Mouse (Mus musculus) liver, embryonic 13.5 days (tissue): Measurements from ENCODE around the gene Dars. TPM values are rescaled to one million over a fixed set of nuclear protein-coding genes. Genes with fewer than 3 reads are reported as not detected.

Source experiments
- ATAC-seq: fragments of 200-750 bp; cut with Nextera tagmentation; 2 replicates; pipeline ENCODE4 v1.8.0; 2017; ENCODE audit warnings: low read depth, mild to moderate bottlenecking, moderate number of reproducible peaks, moderate library complexity
- DNase-seq: peaks from one replicate; pipeline ENCODE4 v3.0.0; 2022
- H3K27ac ChIP-seq: fragments of 300-500 bp; sonication (generic); 2 replicates; pipeline ENCODE4 v1.5.1; 2015; ENCODE audit warnings: moderate library complexity, mild to moderate bottlenecking, inconsistent platforms
- H3K27me3 ChIP-seq: fragments of 300-500 bp; sonication (generic); 2 replicates; pipeline ENCODE4 v1.6.1; 2015; ENCODE audit warnings: mild to moderate bottlenecking, inconsistent platforms
- H3K36me3 ChIP-seq: fragments of 300-500 bp; sonication (generic); 2 replicates; pipeline ENCODE4 v1.6.1; 2015; ENCODE audit warnings: mild to moderate bottlenecking, inconsistent platforms
- H3K4me1 ChIP-seq: fragments of 300-500 bp; sonication (generic); replicated peaks from 2 replicates; pipeline ENCODE4 v1.6.1; 2015; ENCODE audit warnings: inconsistent platforms
- H3K4me2 ChIP-seq: fragments of 300-500 bp; sonication (generic); 2 replicates; pipeline ENCODE4 v1.6.1; 2015; ENCODE audit warnings: inconsistent platforms, mild to moderate bottlenecking, moderate library complexity
- H3K4me3 ChIP-seq: fragments of 300-500 bp; sonication (generic); replicated peaks from 2 replicates; pipeline ENCODE4 v1.5.1; 2015; ENCODE audit warnings: mild to moderate bottlenecking, inconsistent platforms
- H3K9ac ChIP-seq: fragments of 300-500 bp; sonication (generic); 2 replicates; pipeline ENCODE4 v1.6.1; 2015; ENCODE audit warnings: mild to moderate bottlenecking, inconsistent platforms
- H3K9me3 ChIP-seq: fragments of 300-500 bp; sonication (generic); replicated peaks from 2 replicates; pipeline ENCODE4 v1.6.1; 2016; ENCODE audit warnings: inconsistent platforms
- WGBS: fragments of 180-500 bp; shearing (Covaris S2); methylation state at CpG from one replicate; pipeline ENCODE4 v1.1.7; 2015; ENCODE audit not compliant: insufficient replicate concordance; 5-methylcytosine and 5-hydroxymethylcytosine counted together
- polyA plus RNA-seq: library from polyadenylated mRNA; unstranded; fragments of >200 nt; fragmentation: Nextera tagmentation; extraction: Ambion mirVana; gene quantifications from 2 replicates; pipeline ENCODE4 v1.2.1, GENCODE M21; 2015

Gene Dars
- polyA plus RNA-seq, 1 experiment from 2014 or later: 130 TPM

GRCm38 (mm10) chr1:128372143-128372860 is 44.9 kb downstream of the Dars start:
- Histone ChIP-seq H3K4me3 (no peak overlapping the region), H3K27me3 (no peaks in the 10 kb centered on the region), H3K9me3 (no peaks in the 10 kb centered on the region), H3K27ac (no peak overlapping the region), H3K9ac (no peak overlapping the region), H3K4me2 (no peak overlapping the region), H3K36me3 (peaks cover 52% of the 10 kb centered on the region), H3K4me1 (no peaks in the 10 kb centered on the region)
- no peak for ATAC-seq
- DNase-seq: no peak
- 83% methylated on average over 7 of the region's 7 CpGs for WGBS

GRCm38 (mm10) chr1:128368732-128369441 is 48.3 kb downstream of the Dars start:
- Histone ChIP-seq H3K36me3 (peaks cover 54% of the 10 kb centered on the region), H3K4me2 (no peak overlapping the region), H3K4me1 (no peaks in the 10 kb centered on the region), H3K27ac (no peak overlapping the region), H3K27me3 (no peaks in the 10 kb centered on the region), H3K9me3 (no peaks in the 10 kb centered on the region), H3K9ac (no peak overlapping the region), H3K4me3 (no peak overlapping the region)
- WGBS: 76% methylated on average over 5 of the region's 5 CpGs
- ATAC-seq: no peak
- DNase-seq: no peak

DNA sequence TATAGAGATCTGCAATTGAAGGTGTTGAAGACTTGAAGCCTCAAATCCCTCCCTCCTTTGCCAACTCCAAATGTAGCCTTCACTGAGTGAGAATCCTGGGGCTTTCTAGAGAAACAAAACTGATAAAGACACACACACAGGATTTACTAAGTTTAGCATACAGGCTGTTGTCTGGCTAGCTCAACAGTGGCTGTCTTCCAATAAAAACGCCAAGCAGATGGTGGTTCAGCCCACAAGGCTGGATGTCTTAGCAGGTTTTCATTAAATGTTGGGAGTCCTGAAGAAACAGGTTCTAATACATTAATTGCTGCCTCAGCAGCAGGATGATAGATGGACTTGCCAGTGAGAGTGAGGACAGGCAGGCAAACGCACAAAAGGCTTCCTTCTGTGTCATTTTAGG is 56.6 kb downstream of the Dars start:
- no peak for ATAC-seq
- peak overlapping the region; percentile 4; the same call in 1 of the 2 replicates for H3K9ac ChIP-seq
- no peak overlapping the region for H3K4me3 ChIP-seq
- peak overlapping the region; percentile 82; the same call in 1 of the 2 replicates for H3K4me2 ChIP-seq
- 59% methylated on average over 2 of the region's 2 CpGs for WGBS
- H3K36me3 ChIP-seq: peaks cover 50% of the 10 kb centered on the region
- no peaks in the 10 kb centered on the region for H3K9me3 ChIP-seq
- H3K27ac ChIP-seq: peak overlapping the region; percentile 87
- H3K27me3 ChIP-seq: no peaks in the 10 kb centered on the region
- peaks cover 40% of the 10 kb centered on the region for H3K4me1 ChIP-seq
- no peak for DNase-seq

GRCm38 (mm10) chr1:128359554-128360376 is 57.4 kb downstream of the Dars start, which contains the start of gene Mcm6:
Mcm6 (minus strand) TSS chr1:128359664.
- WGBS: 2% methylated on average over 38 of the region's 38 CpGs
- Histone ChIP-seq H3K4me1 (peaks cover 44% of the 10 kb centered on the region), H3K27ac (peak within 1 kb of the TSS; percentile 87), H3K27me3 (no peaks in the 10 kb centered on the region), H3K9me3 (no peaks in the 10 kb centered on the region), H3K9ac (peak within 1 kb of the TSS; percentile 93), H3K4me2 (peak within 1 kb of the TSS; percentile 82), H3K36me3 (peaks cover 51% of the 10 kb centered on the region), H3K4me3 (peak within 1 kb of the TSS; percentile 96)
- DNase-seq (peak; percentile 91), ATAC-seq (peak; percentile 96)

DNA sequence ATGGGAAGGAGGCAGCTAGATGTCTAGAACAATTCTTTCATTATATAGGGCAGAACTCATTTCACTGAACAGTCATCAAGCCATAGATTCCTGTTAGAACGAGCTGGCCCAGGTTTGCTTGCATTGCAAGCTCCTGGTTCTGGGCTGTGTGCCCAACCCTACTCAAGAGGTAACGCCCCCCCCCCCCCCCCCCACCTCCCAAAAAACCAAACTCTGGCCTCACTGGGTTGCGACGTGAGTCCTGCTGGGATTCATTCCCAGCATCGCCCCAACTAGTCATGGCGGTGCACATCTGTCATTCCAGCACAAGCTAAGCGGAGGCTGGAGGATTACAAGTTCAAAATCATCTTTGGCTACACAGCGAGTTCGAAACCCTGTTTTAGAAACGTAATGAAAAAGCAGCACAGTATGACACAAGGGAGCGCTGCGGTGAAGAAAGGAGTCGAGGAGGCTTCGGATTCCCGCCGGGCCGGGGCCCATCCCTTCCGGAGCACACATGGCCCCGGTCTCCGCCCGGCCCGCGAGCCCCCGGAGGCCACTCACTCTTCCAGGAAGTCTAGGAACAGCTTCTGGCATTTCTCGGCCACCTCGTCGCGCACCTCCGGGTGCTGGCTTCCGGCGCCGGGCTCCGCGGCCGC is 58.1 kb downstream of the Dars start:
- Histone ChIP-seq H3K9ac (peak overlapping the region; percentile 93), H3K4me3 (peak overlapping the region; percentile 96), H3K4me2 (peak overlapping the region; percentile 82), H3K36me3 (peaks cover 52% of the 10 kb centered on the region), H3K27me3 (no peaks in the 10 kb centered on the region), H3K27ac (peak overlapping the region; percentile 87), H3K9me3 (no peaks in the 10 kb centered on the region), H3K4me1 (peaks cover 44% of the 10 kb centered on the region)
- ATAC-seq (peak; percentile 74), DNase-seq (no peak)
- WGBS: under 1% methylated on average over 35 of the region's 35 CpGs

- Histone ChIP-seq H3K4me1 (peaks cover 48% of the 10 kb centered on the region), H3K36me3 (peaks cover 56% of the 10 kb centered on the region)
- ATAC-seq: no peak
These were observed 58.9 kb downstream of the Dars start for GRCm38 (mm10) chr1:128358276-128358675.

DNA sequence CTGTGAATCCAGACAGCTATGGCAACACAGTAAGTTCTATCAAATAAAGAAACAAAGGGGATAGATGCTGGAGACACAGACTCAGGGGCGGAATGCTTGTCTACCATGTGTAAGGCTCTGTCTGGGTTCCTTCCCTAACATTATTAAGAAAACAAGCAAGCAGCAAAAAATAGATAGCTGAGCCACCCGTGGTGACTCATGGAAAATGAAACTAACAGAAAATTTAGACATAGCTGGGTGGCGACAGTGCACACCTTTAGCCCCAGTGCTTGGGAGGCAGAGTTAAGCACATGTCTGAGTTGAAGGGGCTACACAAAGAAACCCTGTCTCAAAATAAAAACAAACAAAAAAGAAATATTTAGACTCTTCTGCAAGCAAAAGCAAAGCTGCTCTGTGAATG is 59.7 kb downstream of the Dars start:
- no peaks in the 10 kb centered on the region for H3K9me3 ChIP-seq
- 28% methylated on average over 3 of the region's 3 CpGs for WGBS
- H3K9ac ChIP-seq: peak overlapping the region; percentile 93
- peak overlapping the region; percentile 82 for H3K4me2 ChIP-seq
- ATAC-seq (no peak), DNase-seq (peak; percentile 9)
- H3K27me3 ChIP-seq: no peaks in the 10 kb centered on the region
- peak overlapping the region; percentile 96 for H3K4me3 ChIP-seq
- peaks cover 56% of the 10 kb centered on the region for H3K36me3 ChIP-seq
- peak overlapping the region; percentile 87 for H3K27ac ChIP-seq
- peaks cover 48% of the 10 kb centered on the region for H3K4me1 ChIP-seq

More at GRCm38 (mm10) chr1:128358276-128358675, 58.9 kb downstream of the Dars start:
- no peak for DNase-seq
- Histone ChIP-seq H3K27ac (peak overlapping the region; percentile 87), H3K9me3 (no peaks in the 10 kb centered on the region), H3K9ac (peak overlapping the region; percentile 93), H3K27me3 (no peaks in the 10 kb centered on the region), H3K4me2 (peak overlapping the region; percentile 82), H3K4me3 (peak overlapping the region; percentile 96)
- 38% methylated on average over 6 of the region's 6 CpGs for WGBS

DNA sequence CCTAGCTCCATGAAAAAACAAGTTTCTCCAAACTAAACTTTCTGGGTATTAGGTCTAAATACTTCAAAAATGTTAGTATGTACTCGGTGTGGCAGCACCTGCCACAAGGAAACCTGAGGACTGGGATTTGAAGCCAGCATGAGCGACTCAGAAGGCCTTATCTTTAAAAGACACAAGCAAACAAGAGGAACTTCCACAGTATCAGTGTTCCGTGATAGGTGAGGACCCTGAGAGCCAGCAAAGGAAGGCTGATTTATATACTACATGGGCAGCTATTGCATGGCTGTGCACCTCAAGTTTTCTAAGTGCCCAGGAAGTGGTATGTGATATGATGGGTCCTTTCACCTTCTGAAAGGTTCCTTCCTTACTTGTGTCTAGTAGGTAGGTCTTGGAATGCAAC is 64.1 kb downstream of the Dars start:
- 28% methylated on average over 3 of the region's 3 CpGs for WGBS
- Histone ChIP-seq H3K27me3 (no peaks in the 10 kb centered on the region), H3K36me3 (peaks cover 90% of the 10 kb centered on the region), H3K4me2 (no peak overlapping the region), H3K4me1 (peaks cover 32% of the 10 kb centered on the region), H3K4me3 (no peak overlapping the region), H3K9ac (no peak overlapping the region), H3K9me3 (no peaks in the 10 kb centered on the region), H3K27ac (no peak overlapping the region)
- DNase-seq (no peak), ATAC-seq (no peak)

GRCm38 (mm10) chr1:128344232-128344631 is 72.9 kb downstream of the Dars start:
- Histone ChIP-seq H3K4me1 (no peaks in the 10 kb centered on the region), H3K9ac (no peak overlapping the region), H3K27me3 (no peaks in the 10 kb centered on the region), H3K27ac (no peak overlapping the region), H3K4me2 (no peak overlapping the region), H3K9me3 (no peaks in the 10 kb centered on the region), H3K4me3 (no peak overlapping the region), H3K36me3 (peaks cover 96% of the 10 kb centered on the region)
- no peak for DNase-seq
- WGBS: 85% methylated on average over 10 of the region's 10 CpGs
- ATAC-seq: no peak

DNA sequence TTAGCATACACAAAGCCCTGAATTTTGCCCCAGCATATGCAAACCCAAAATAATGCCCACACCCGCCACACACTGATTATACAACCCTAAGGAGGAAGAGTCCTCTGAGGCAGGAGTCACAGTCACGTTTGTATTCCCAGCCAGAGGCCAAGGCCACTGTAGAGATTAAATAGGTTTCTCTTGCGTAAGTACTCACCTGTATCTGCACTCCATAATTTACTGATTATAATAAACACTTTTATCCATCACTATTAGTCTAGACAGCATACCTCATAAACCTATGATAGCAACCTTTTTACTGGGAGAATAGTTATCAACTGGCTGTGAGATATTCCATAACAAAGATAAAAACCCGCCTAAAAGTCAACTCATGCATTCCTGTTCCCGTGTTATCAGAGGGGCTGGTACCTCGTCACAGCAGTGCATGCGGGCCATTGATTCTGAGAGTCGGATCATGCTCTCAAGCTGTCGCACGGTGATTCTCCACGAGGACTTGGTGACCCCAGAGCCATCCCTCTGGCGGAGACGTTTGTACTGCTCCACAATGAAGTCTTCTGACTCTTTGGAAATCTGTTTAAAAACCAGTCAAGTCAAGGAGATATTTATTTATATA is 79.4 kb downstream of the Dars start:
- H3K36me3 ChIP-seq: peaks cover 94% of the 10 kb centered on the region
- H3K4me2 ChIP-seq: no peak overlapping the region
- no peaks in the 10 kb centered on the region for H3K4me1 ChIP-seq
- no peak overlapping the region for H3K9ac ChIP-seq
- DNase-seq: no peak
- H3K27me3 ChIP-seq: no peaks in the 10 kb centered on the region
- WGBS: 79% methylated on average over 13 of the region's 13 CpGs
- H3K27ac ChIP-seq: no peak overlapping the region
- no peaks in the 10 kb centered on the region for H3K9me3 ChIP-seq
- no peak for ATAC-seq
- no peak overlapping the region for H3K4me3 ChIP-seq
